Mouse (Mus musculus) neural tube, embryonic 11.5 days (tissue): Measurements from ENCODE around the gene Spin2d. TPM values are rescaled to one million over a fixed set of nuclear protein-coding genes. Genes with fewer than 3 reads are reported as not detected.
"Not testable (repeated sequence)": the region's sequence is repeated elsewhere in the genome, so short reads cannot be mapped to it uniquely, and the experiment has no call there.

Experiments used
- ATAC-seq: fragments of 200-750 bp; cut with Nextera tagmentation; 2 replicates; pipeline ENCODE4 v1.8.0; 2017; ENCODE audit warnings: moderate number of reproducible peaks, mild to moderate bottlenecking, moderate TSS enrichment, moderate library complexity; ENCODE audit not compliant: insufficient read depth, low FRiP score, low TSS enrichment
- DNase-seq: peaks from one replicate; pipeline ENCODE4 v3.0.0-alpha.2; 2015; ENCODE audit warnings: low spot score
- H3K27ac ChIP-seq: fragments of 300-500 bp; sonication (generic); 2 replicates; pipeline ENCODE4 v1.5.1; 2014; ENCODE audit warnings: low read depth, mild to moderate bottlenecking, low read length
- H3K27me3 ChIP-seq: fragments of 300-500 bp; sonication (generic); 2 replicates; pipeline ENCODE4 v1.6.1; 2014; ENCODE audit warnings: mild to moderate bottlenecking, low read length, mixed read lengths; ENCODE audit not compliant: control insufficient read depth, insufficient read depth
- H3K36me3 ChIP-seq: fragments of 300-500 bp; sonication (generic); 2 replicates; pipeline ENCODE4 v1.6.1; 2014; ENCODE audit warnings: mild to moderate bottlenecking, low read length, moderate library complexity, mixed read lengths; ENCODE audit not compliant: control insufficient read depth, insufficient read depth
- H3K4me1 ChIP-seq: fragments of 300-500 bp; sonication (generic); 2 replicates; pipeline ENCODE4 v1.6.1; 2014; ENCODE audit warnings: low read length, mixed read lengths; ENCODE audit not compliant: control insufficient read depth, insufficient read depth
- H3K4me2 ChIP-seq: fragments of 300-500 bp; sonication (generic); 2 replicates; pipeline ENCODE4 v1.6.1; 2014; ENCODE audit warnings: low read depth, mild to moderate bottlenecking, moderate library complexity
- H3K4me3 ChIP-seq: fragments of 300-500 bp; sonication (generic); 2 replicates; pipeline ENCODE4 v1.5.1; 2014; ENCODE audit warnings: low read depth, low read length
- H3K9ac ChIP-seq: fragments of 300-500 bp; sonication (generic); 2 replicates; pipeline ENCODE4 v1.6.1; 2014; ENCODE audit warnings: mild to moderate bottlenecking, low read length
- H3K9me3 ChIP-seq: fragments of 300-500 bp; sonication (generic); 2 replicates; pipeline ENCODE4 v1.6.1; 2016; ENCODE audit warnings: low read length; ENCODE audit not compliant: control insufficient read depth
- WGBS: fragments of 180-500 bp; shearing (Covaris S2); extraction: QIAGEN DNeasy Blood & Tissue Kit; methylation state at CpG from one replicate; pipeline ENCODE4 v1.1.7; 2014; 5-methylcytosine and 5-hydroxymethylcytosine counted together
- polyA plus RNA-seq: library from polyadenylated mRNA; unstranded; fragments of >200 nt; fragmentation: Nextera tagmentation; extraction: Ambion mirVana; gene quantifications from 2 replicates; pipeline ENCODE4 v1.2.1, GENCODE M21; 2014

Gene Spin2d
- not detected in 2 replicates for polyA plus RNA-seq

DNA sequence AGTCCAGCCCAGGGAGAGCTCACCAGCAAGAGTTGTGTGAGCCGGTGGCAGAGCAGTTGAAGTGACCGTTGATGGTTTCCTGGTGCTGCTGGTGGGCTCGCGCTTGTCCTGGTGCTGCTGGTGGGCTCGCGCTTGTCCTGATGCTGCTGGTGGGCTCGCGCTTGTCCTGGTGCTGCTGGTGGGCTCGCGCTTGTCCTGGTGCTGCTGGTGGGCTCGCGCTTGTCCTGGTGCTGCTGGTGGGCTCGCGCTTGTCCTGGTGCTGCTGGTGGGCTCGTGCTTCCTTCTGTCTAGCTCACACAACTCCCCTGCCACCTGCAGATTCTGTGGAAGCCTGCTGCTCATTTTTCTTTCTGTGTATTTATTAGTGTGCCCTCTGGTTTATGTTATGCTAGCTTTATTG, at the start of gene Spin2d:
Gene Spin2d, minus strand, starts transcription at position 101 of the 400 bp plus-strand sequence.
- not testable (repeated sequence) for H3K9ac ChIP-seq, H3K4me3 ChIP-seq, H3K27ac ChIP-seq, ATAC-seq, H3K4me2 ChIP-seq, H3K4me1 ChIP-seq, DNase-seq, H3K27me3 ChIP-seq, H3K9me3 ChIP-seq, H3K36me3 ChIP-seq
- 100% methylated on average over 2 of the region's 15 CpGs for WGBS

DNA sequence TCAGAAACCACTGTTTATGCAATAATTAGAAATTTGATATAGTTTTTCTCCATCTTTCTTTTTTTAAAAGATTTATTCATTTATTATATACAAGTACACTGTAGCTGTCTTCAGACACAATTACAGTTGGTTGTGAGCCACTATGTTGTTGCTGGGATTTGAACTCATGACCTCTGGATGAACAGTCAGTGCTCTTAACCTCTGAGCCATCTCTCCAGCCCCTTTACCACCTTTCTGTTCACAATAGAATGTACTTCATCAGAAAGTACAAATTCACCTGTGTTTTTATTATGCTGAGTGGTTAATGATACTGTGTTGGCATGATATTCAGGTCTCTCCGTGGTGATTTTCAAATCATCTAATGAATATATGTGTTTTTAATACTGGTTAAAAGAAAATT, 48.6 kb upstream of the Spin2d start:
- ATAC-seq = no peak

DNA sequence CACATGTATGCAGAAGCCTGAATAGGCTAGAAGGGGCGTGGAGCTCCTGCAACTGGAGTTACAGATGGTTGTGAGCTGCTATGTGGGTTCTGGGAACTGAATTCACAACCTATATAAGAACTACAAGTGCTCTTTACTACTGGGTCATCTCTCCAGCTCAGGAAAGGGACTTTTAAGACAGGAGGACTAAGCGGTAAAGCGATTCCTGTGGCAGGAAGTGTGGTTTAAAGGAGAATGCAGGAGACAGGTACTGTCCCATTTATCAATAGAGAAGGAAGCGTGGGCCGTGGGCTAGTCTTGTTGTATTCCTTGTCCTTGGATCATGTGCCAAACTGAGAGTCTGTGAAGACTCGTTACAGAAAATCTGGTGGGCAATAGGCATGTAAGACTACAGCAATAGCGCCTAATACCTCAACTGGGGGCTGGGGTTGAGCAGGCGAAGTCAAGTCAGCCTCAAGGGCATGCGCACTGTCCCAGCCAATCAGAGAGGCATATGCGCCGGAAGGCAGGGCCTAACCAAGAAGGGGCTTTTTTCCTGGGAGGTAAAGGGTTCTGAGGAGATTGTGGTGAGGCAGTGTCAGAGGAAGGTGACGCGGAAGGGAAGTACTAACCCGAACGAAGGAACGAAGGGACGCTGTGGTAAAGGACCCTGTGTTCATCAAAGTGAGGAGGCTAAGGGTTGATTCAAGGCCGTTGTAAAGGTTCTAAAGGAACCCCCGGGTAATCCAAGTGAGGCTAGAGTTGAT, 37.2 kb upstream of the Spin2d start, which contains the start of gene Xlr4b:
Gene Xlr4b, plus strand, starts transcription at position 515 of the 746 bp plus-strand sequence.
- not testable (repeated sequence) for H3K27me3 ChIP-seq, H3K4me3 ChIP-seq, DNase-seq, H3K9ac ChIP-seq, H3K36me3 ChIP-seq, ATAC-seq, H3K4me2 ChIP-seq, H3K4me1 ChIP-seq, H3K9me3 ChIP-seq, H3K27ac ChIP-seq
- WGBS = 82% methylated on average over 10 of the region's 19 CpGs

More for the DNA sequence above, 48.6 kb upstream of the Spin2d start:
- Histone ChIP-seq H3K27me3 (no peaks in the 10 kb centered on the region), H3K27ac (no peak overlapping the region), H3K4me3 (no peak overlapping the region), H3K36me3 (no peaks in the 10 kb centered on the region), H3K9me3 (no peaks in the 10 kb centered on the region), H3K4me2 (no peak overlapping the region), H3K4me1 (no peaks in the 10 kb centered on the region), H3K9ac (no peak overlapping the region)
- no peak for DNase-seq
- WGBS = 51% methylated on average over 1 of the region's 1 CpGs

DNA sequence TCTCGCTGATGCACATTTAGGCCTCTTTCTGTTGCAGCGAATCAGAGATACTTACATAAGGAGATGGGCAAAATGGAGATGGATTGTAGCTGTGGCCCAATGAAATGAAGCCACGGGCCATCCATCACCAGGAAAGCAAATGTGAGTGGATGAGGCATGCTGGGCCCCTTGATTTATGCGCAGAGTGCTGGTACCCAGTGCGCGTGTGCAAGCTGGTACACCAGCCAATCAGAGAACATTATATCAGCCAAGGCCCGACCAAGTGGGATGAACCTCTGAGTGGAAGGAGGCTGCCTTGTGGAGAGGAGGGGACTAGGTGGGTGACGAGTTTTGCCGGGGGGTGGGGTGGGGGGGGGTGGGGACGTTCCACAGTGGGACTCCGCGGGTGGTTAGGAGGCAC, 15.1 kb upstream of the Spin2d start, which contains the start of gene Xlr3b:
Gene Xlr3b, plus strand, starts transcription at position 274 of the 400 bp plus-strand sequence.
- H3K36me3 ChIP-seq, H3K9me3 ChIP-seq, H3K4me3 ChIP-seq, ATAC-seq, H3K4me1 ChIP-seq, H3K9ac ChIP-seq, H3K27me3 ChIP-seq, H3K4me2 ChIP-seq, H3K27ac ChIP-seq: not testable (repeated sequence)
- DNase-seq = peak; percentile 13
- WGBS = 82% methylated on average over 10 of the region's 12 CpGs

DNA sequence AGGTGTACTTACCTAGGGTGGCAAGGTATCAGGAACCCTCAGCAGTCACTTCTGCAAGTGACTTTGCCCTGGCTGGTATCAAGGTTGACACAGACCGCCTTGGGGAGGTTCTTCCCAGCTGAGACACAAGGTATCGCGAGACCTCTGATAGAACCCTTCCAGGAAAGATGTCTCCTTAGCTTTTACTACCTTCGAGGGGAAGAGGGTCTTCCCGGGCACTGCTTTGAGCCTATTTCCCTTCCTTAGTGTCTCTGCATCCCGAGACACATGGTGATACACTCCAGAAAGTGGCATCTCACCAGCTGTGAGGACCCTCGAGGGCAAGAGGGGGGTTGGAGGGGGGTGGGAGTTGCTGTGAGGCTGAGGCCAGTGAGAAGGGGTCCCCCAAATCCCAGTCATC, 27.4 kb downstream of the Spin2d start, which contains the start of gene DXBay18:
Gene DXBay18, minus strand, starts transcription at position 101 of the 400 bp plus-strand sequence.
- H3K27ac ChIP-seq, H3K4me2 ChIP-seq, ATAC-seq, H3K9me3 ChIP-seq, H3K4me1 ChIP-seq, H3K4me3 ChIP-seq, H3K36me3 ChIP-seq, H3K9ac ChIP-seq, H3K27me3 ChIP-seq, DNase-seq: not testable (repeated sequence)
- WGBS = no CpG with 5 or more reads among the region's 7 CpGs

DNA sequence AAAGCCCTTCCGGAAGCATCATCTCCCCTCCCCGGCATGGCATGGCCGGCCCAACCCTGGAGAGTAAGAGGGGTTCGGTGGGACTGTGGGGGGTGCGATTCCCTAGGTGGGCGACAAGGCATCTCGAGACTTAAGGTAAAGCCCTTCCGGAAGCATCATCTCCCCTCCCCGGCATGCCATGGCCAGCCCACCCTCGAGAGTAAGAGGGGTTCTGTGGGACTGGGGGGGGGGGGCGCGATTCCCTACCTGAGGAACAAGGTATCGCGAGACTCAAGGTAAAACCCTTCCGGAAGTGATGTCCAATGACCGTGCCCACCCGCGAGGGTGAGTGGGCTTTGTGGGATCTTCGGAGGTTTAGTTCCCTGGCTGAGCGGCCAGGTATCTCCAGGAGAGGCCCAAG, 28.3 kb downstream of the Spin2d start, which contains the start of gene Xlr5b:
Gene Xlr5b, plus strand, starts transcription at position 301 of the 400 bp plus-strand sequence.
- H3K27me3 ChIP-seq, H3K4me2 ChIP-seq, H3K36me3 ChIP-seq, H3K9me3 ChIP-seq, ATAC-seq, H3K9ac ChIP-seq, H3K4me1 ChIP-seq, DNase-seq, H3K4me3 ChIP-seq, H3K27ac ChIP-seq: not testable (repeated sequence)
- WGBS = no CpG with 5 or more reads among the region's 20 CpGs

DNA sequence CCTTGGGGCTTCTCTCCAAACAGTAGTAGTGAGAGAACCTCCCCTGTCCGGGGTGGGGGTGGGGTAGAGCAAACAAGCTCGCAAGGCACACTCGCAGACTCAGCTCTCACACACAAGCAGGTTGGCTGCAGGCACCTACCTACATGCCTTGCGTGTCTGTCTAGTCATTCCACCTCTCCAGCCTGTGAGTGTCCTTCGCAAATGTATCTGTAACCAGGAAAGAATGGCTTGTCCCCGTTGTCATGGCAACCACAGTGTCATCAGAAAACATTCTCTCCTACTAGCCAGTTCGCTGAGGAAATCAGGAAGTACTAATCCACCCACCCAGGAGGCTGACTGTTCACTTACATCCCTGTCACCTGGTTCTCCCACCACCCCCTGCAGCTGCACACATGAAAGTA, 33.6 kb downstream of the Spin2d start:
- not testable (repeated sequence) for H3K4me1 ChIP-seq, H3K4me3 ChIP-seq, H3K4me2 ChIP-seq, DNase-seq, ATAC-seq, H3K9me3 ChIP-seq, H3K36me3 ChIP-seq, H3K27me3 ChIP-seq, H3K9ac ChIP-seq, H3K27ac ChIP-seq
- no CpG with 5 or more reads among the region's 7 CpGs for WGBS
